Mouse (Mus musculus): ENCODE measurements around the gene Glis1. TPM values are rescaled to one million over a fixed set of nuclear protein-coding genes. Genes with fewer than 3 reads are reported as not detected.

Gene Glis1
- polyA plus RNA-seq, 1 experiment from 2014 or later = 6.8 TPM

DNA sequence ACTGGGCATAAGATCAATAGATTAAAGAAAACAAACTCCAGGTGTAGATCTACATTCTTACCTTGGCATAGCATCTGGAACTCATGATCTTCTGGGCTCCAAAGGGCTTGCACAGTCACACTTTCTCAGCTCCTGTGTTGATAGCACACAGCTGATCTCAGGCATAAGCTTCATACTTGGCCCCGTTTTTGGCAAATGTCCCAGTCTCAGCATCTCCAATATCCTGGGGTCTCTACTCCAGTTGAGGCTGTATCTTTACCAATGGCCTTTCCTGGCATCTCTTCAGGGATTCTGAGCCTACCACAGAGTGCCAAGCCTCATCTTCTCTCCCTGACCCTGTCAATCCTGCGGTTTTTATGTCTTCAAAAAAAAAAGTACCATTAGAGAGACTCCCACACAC, 48.1 kb downstream of the Glis1 start:
- no peaks in the 10 kb centered on the region for H3K9me3 ChIP-seq (ENCODE audit: control insufficient read depth, low read length)
- no peak for ATAC-seq (ENCODE audit: insufficient number of reproducible peaks, low FRiP score, low TSS enrichment, low read depth)
- no peak for DNase-seq (ENCODE audit: low spot score)
- H3K36me3 ChIP-seq (ENCODE audit: control insufficient read depth, insufficient read depth, low read length) = no peaks in the 10 kb centered on the region
- no peaks in the 10 kb centered on the region for H3K4me1 ChIP-seq (ENCODE audit: control insufficient read depth, insufficient read depth, low read length)
- no peak overlapping the region for H3K4me3 ChIP-seq (ENCODE audit: low read depth, low read length)
- H3K4me2 ChIP-seq (ENCODE audit: low read depth, severe bottlenecking) = no peak overlapping the region
- H3K9ac ChIP-seq (ENCODE audit: low read length) = no peak overlapping the region
- 79% methylated on average over 2 of the region's 2 CpGs for WGBS
- 0 out of 2 replicates have a peak, but pooled peaks cover 2% of the 10 kb centered on the region for H3K27me3 ChIP-seq (ENCODE audit: control insufficient read depth, insufficient read depth, low read length)
- H3K27ac ChIP-seq (replicated peaks; ENCODE audit: low read depth, low read length) = no peak overlapping the region

DNA sequence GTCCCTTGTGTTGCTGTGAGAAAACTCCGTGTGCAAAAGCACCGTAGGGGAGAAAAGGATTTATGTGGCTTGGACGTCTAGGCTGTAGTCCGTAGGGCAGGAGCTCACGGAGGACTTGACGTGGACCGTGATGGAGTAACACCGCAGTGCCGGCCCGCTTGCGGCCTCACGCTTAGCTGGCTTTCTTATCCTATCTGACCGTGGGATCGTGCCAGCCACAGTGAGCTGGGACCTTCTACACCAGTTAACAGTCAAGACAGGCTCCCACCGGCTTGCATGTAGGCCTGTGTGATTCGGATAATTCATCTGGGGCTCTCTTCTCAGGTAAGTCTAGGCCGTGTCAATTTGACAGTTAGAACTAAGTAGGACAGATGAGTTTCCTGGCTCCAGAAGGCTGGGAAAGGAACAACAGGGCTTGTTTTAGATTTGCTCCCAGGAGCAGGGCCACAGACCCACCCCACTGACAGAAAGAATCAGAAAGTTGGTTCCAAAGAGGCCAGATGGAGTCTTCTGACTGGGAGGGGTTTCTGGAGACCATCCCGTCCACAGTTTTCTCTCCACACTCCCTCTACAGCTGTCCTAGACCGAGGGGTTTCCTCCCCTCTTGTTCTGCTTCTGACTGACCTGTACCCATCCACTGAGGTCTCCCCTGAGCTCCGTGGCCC, 49.3 kb downstream of the Glis1 start:
- Histone ChIP-seq H3K9ac (ENCODE audit: low read length) (no peak overlapping the region), H3K36me3 (ENCODE audit: control insufficient read depth, insufficient read depth, low read length) (no peaks in the 10 kb centered on the region), H3K27me3 (ENCODE audit: control insufficient read depth, insufficient read depth, low read length) (0 out of 2 replicates have a peak, but pooled peaks cover 2% of the 10 kb centered on the region), H3K9me3 (ENCODE audit: control insufficient read depth, low read length) (no peaks in the 10 kb centered on the region), H3K27ac (replicated peaks; ENCODE audit: low read depth, low read length) (no peak overlapping the region), H3K4me3 (ENCODE audit: low read depth, low read length) (no peak overlapping the region), H3K4me2 (ENCODE audit: low read depth, severe bottlenecking) (no peak overlapping the region), H3K4me1 (ENCODE audit: control insufficient read depth, insufficient read depth, low read length) (no peaks in the 10 kb centered on the region)
- 92% methylated on average over 20 of the region's 20 CpGs for WGBS
- DNase-seq (ENCODE audit: low spot score) = no peak
- no peak for ATAC-seq (ENCODE audit: insufficient number of reproducible peaks, low FRiP score, low TSS enrichment, low read depth)

DNA sequence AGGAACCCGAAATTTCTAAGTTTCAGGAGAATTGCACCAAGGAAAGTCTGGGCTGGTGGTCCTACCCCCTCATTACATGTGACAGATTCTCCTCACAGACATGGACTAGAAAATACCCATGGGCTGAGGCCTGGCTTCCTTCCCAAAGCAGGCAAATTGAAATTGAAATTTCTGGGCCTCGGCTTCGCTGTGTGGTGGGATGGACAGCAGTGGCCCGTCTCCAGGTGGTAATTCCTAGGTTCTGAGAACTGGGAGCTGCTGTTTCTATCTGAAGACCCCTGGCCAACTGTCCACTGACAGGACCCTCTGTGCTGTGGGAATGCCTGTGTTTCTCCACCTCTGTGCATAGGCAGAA, 49.8 kb downstream of the Glis1 start:
- H3K36me3 ChIP-seq (ENCODE audit: control insufficient read depth, insufficient read depth, low read length) = no peaks in the 10 kb centered on the region
- no peaks in the 10 kb centered on the region for H3K9me3 ChIP-seq (ENCODE audit: control insufficient read depth, low read length)
- H3K4me3 ChIP-seq (ENCODE audit: low read depth, low read length) = no peak overlapping the region
- H3K4me1 ChIP-seq (ENCODE audit: control insufficient read depth, insufficient read depth, low read length) = no peaks in the 10 kb centered on the region
- no peak overlapping the region for H3K27ac ChIP-seq (replicated peaks; ENCODE audit: low read depth, low read length)
- 0 out of 2 replicates have a peak, but pooled peaks cover 2% of the 10 kb centered on the region for H3K27me3 ChIP-seq (ENCODE audit: control insufficient read depth, insufficient read depth, low read length)
- WGBS = 88% methylated on average over 4 of the region's 4 CpGs
- DNase-seq (ENCODE audit: low spot score) (no peak), ATAC-seq (ENCODE audit: insufficient number of reproducible peaks, low FRiP score, low TSS enrichment, low read depth) (no peak)
- H3K9ac ChIP-seq (ENCODE audit: low read length) = no peak overlapping the region
- H3K4me2 ChIP-seq (ENCODE audit: low read depth, severe bottlenecking) = no peak overlapping the region

DNA sequence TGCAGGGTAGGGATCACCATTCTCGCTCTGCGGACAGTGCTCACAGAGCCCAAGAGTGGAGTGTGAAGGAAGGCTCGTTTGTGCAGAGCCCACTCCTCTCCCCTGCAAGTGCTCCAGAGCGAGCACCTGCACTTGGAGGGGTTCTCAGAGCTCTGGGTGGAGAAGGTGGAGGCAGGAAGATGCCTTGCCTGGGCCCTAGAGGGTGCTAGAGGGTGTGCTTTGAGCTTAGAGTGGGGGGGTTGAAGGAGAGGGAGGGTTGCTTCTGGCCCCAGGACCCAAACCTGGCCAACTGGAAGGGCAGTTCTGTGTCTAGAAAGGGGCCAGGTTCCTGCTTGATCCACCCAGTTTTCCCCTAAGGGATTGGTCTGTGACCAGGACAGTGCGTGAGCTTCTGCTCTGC, 51.5 kb downstream of the Glis1 start:
- Histone ChIP-seq H3K4me2 (ENCODE audit: low read depth, severe bottlenecking) (no peak overlapping the region), H3K4me1 (ENCODE audit: control insufficient read depth, insufficient read depth, low read length) (no peaks in the 10 kb centered on the region), H3K27me3 (ENCODE audit: control insufficient read depth, insufficient read depth, low read length) (0 out of 2 replicates have a peak, but pooled peaks cover 2% of the 10 kb centered on the region), H3K4me3 (ENCODE audit: low read depth, low read length) (no peak overlapping the region), H3K36me3 (ENCODE audit: control insufficient read depth, insufficient read depth, low read length) (no peaks in the 10 kb centered on the region), H3K9me3 (ENCODE audit: control insufficient read depth, low read length) (no peaks in the 10 kb centered on the region), H3K9ac (ENCODE audit: low read length) (no peak overlapping the region), H3K27ac (replicated peaks; ENCODE audit: low read depth, low read length) (no peak overlapping the region)
- 65% methylated on average over 5 of the region's 5 CpGs for WGBS
- DNase-seq (ENCODE audit: low spot score) (no peak), ATAC-seq (ENCODE audit: insufficient number of reproducible peaks, low FRiP score, low TSS enrichment, low read depth) (no peak)

DNA sequence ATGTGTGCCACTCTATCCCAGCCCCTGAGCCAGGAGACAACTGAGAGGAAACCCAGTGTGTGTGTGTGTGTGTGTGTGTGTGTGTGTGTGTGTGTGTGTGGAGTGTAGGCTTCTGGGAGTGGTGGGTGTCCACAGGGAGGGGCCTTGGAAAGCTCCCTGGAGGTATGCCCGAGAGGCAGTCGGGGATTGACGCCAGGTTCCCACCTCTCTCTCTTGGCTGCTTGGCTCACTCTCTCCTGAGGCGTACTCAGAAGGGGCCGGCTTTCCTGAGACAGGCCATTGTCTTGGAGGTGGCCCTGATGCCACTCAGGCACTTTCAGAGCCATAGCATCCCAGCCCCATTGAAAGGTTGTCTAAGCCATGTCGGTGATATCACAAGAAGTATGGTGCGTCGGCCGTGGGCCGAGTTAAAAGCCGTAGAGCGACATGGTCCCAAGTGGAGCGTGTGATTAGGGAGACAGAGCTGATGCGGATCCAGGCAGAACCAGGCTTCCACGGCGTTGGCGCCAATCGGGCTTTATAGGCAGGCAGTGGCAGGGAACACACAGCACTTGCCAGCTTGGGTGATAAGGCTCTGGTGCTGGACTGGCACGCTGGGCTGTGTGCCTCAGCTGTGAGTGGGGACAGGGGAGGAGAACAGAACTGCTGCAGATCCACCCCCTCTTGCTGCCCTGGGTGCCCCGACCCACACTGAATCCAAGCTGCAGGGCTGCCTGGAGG, 54.9 kb downstream of the Glis1 start:
- no peak for DNase-seq (ENCODE audit: low spot score)
- Histone ChIP-seq H3K9me3 (ENCODE audit: control insufficient read depth, low read length) (no peaks in the 10 kb centered on the region), H3K9ac (ENCODE audit: low read length) (no peak overlapping the region), H3K4me3 (ENCODE audit: low read depth, low read length) (no peak overlapping the region), H3K36me3 (ENCODE audit: control insufficient read depth, insufficient read depth, low read length) (no peaks in the 10 kb centered on the region), H3K4me1 (ENCODE audit: control insufficient read depth, insufficient read depth, low read length) (no peaks in the 10 kb centered on the region), H3K27me3 (ENCODE audit: control insufficient read depth, insufficient read depth, low read length) (0 out of 2 replicates have a peak, but pooled peaks cover 2% of the 10 kb centered on the region), H3K4me2 (ENCODE audit: low read depth, severe bottlenecking) (no peak overlapping the region), H3K27ac (replicated peaks; ENCODE audit: low read depth, low read length) (no peak overlapping the region)
- no peak for ATAC-seq (ENCODE audit: insufficient number of reproducible peaks, low FRiP score, low TSS enrichment, low read depth)
- 88% methylated on average over 20 of the region's 20 CpGs for WGBS

DNA sequence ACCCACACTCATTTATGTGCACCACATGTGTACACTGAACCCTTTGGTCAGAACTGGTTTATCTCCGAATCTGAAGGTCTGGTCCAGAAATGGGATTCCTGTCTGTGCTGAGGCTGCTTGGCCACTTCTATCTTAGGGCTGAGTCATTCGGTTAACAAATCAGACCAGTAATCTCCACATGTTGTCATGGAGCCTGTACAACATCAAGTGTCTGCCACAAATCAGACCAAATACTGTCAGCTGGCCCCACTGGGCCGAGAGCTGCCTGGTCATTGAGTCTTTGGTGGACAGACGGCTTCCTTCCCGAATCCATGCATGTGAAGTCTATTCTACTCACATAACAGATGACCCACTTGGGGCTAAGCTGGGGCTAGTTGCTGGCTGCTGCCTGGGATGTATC, 58.6 kb downstream of the Glis1 start:
- Histone ChIP-seq H3K27me3 (ENCODE audit: control insufficient read depth, insufficient read depth, low read length) (no peaks in the 10 kb centered on the region), H3K9me3 (ENCODE audit: control insufficient read depth, low read length) (no peaks in the 10 kb centered on the region)

DNA sequence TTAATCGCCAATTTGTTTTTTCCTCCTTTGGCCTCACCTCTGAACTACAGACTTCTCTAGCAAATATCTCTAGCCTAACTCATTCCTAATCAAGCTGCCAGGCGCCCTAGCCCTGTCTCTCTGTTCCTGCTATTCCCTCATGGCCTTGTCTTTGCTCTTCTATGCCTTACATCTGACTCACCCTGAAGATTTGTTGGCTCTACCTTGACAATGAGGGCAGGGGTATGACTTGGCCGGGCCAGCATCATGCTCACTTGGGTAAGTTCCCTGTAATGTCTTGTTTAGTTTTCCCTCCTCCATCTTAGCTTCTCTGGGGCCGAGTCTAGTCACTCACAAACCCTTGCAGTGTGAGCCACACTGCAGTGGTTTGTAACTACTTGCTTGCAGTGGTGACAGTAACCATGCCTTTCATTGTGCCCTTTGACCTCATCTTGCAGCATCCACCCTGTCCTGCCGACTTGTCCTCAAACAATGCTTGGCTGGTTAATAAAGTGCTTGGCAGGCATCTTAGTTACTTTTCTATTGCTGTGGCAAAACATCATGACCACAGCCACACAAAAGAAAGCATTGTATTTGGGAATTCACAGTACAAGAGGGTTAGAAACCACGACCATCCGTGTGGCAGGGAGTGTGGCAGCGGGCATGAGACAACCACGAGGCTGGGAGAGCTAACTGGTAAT, 61.5 kb downstream of the Glis1 start:
- no peak for ATAC-seq (ENCODE audit: insufficient number of reproducible peaks, low FRiP score, low TSS enrichment, low read depth)
- H3K27me3 ChIP-seq (ENCODE audit: control insufficient read depth, insufficient read depth, low read length) = no peaks in the 10 kb centered on the region
- no peak overlapping the region for H3K9ac ChIP-seq (ENCODE audit: low read length)
- no peak overlapping the region for H3K27ac ChIP-seq (replicated peaks; ENCODE audit: low read depth, low read length)
- 80% methylated on average over 9 of the region's 9 CpGs for WGBS
- H3K4me2 ChIP-seq (ENCODE audit: low read depth, severe bottlenecking) = no peak overlapping the region
- no peaks in the 10 kb centered on the region for H3K36me3 ChIP-seq (ENCODE audit: control insufficient read depth, insufficient read depth, low read length)
- no peak overlapping the region for H3K4me3 ChIP-seq (ENCODE audit: low read depth, low read length)
- H3K4me1 ChIP-seq (ENCODE audit: control insufficient read depth, insufficient read depth, low read length) = peaks cover 10% of the 10 kb centered on the region; the same call in 1 of the 2 replicates
- no peaks in the 10 kb centered on the region for H3K9me3 ChIP-seq (ENCODE audit: control insufficient read depth, low read length)
- no peak for DNase-seq (ENCODE audit: low spot score)

More for the DNA sequence above, 58.6 kb downstream of the Glis1 start:
- no peak overlapping the region for H3K9ac ChIP-seq (ENCODE audit: low read length)
- H3K4me1 ChIP-seq (ENCODE audit: control insufficient read depth, insufficient read depth, low read length) = peaks cover 10% of the 10 kb centered on the region; the same call in 1 of the 2 replicates
- DNase-seq (ENCODE audit: low spot score) (no peak), ATAC-seq (ENCODE audit: insufficient number of reproducible peaks, low FRiP score, low TSS enrichment, low read depth) (no peak)
- H3K4me2 ChIP-seq (ENCODE audit: low read depth, severe bottlenecking) = no peak overlapping the region
- H3K4me3 ChIP-seq (ENCODE audit: low read depth, low read length) = no peak overlapping the region
- no peak overlapping the region for H3K27ac ChIP-seq (replicated peaks; ENCODE audit: low read depth, low read length)
- WGBS = 55% methylated on average over 5 of the region's 5 CpGs
- no peaks in the 10 kb centered on the region for H3K36me3 ChIP-seq (ENCODE audit: control insufficient read depth, insufficient read depth, low read length)

DNA sequence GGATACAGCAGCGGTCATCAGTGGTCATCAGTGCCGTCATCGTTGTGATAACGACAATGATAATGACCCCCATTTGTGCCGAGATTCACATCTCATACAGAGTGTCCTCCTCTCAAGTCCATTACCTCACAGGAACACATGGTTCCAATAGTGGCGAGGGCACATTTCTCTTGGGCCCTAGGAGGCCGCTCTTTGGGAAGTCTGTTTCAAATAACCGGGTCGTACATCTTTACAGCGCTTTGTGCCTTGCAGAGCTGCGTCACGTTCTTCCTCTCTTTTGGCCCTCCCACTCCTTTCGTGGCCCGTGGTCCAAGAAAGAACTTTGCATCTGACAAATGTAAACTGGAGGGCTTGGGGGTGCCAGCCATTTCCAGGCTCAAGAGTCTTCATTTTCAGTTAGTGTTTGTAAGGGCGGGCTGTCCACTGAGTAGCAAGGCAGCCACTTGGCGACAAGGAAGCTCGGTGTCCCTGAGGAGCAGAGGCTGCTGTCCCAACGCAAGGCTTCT, 63.1 kb downstream of the Glis1 start:
- DNase-seq (ENCODE audit: low spot score) = peak; percentile 56
- H3K4me2 ChIP-seq (ENCODE audit: low read depth, severe bottlenecking) = no peak overlapping the region
- no peak overlapping the region for H3K27ac ChIP-seq (replicated peaks; ENCODE audit: low read depth, low read length)
- H3K36me3 ChIP-seq (ENCODE audit: control insufficient read depth, insufficient read depth, low read length) = no peaks in the 10 kb centered on the region
- no peak overlapping the region for H3K4me3 ChIP-seq (ENCODE audit: low read depth, low read length)
- H3K4me1 ChIP-seq (ENCODE audit: control insufficient read depth, insufficient read depth, low read length) = peaks cover 16% of the 10 kb centered on the region
- WGBS = 31% methylated on average over 18 of the region's 18 CpGs
- ATAC-seq (ENCODE audit: insufficient number of reproducible peaks, low FRiP score, low TSS enrichment, low read depth) = no peak
- H3K9me3 ChIP-seq (ENCODE audit: control insufficient read depth, low read length) = no peaks in the 10 kb centered on the region
- no peak overlapping the region for H3K9ac ChIP-seq (ENCODE audit: low read length)
- no peaks in the 10 kb centered on the region for H3K27me3 ChIP-seq (ENCODE audit: control insufficient read depth, insufficient read depth, low read length)

Data from limb, embryonic 11.5 days (tissue).